Mouse (Mus musculus) thymus, adult 18-20 months (tissue): Measurements from ENCODE around the gene Doc2a.
"Not testable (repeated sequence)": the region's sequence is repeated elsewhere in the genome, so short reads cannot be mapped to it uniquely, and the experiment has no call there.

ENCODE experiments used
- DNase-seq, 2 experiments: peaks; one replicate each; pipeline ENCODE4 v3.0.0; 2022; ENCODE audit warnings: mixed read lengths in 2 of 2

Doc2a gene

DNA sequence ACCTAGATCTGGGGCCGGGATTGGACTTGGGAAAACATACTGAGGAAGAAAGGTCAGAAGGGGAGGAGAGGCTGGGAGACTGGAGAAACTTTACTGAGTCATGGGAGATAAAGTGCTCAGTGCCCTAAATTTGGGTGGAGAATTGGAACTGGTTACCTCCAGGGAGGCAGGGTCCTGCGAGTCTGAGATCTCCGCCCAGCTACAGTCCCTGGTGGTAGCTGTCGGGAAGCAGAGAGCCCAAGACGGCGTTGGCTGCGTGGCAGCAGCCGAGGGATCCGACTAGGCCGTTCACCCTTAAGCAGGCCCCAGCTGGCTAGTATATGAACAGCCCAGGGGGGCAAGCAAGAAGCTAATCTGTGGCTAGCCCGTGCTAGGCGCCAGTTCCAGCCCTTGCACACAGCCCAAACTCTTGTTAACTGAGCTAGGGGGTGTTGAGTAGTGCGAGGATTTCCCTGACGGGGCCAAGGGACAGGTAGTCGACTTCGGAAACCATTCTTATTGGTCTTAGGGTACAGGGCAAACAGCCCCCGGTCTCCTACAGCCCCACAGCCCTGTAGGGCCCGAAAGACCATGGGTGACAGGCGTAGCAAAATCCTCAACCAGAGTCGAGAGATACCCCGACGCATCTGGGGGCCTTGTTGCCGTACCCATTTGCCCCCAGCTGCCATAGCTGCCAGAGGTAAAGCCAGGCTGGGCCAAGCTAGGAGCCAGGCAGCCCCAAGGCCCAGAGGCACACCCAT is 22.7 kb downstream of the Doc2a start:
- no peak for DNase-seq

DNA sequence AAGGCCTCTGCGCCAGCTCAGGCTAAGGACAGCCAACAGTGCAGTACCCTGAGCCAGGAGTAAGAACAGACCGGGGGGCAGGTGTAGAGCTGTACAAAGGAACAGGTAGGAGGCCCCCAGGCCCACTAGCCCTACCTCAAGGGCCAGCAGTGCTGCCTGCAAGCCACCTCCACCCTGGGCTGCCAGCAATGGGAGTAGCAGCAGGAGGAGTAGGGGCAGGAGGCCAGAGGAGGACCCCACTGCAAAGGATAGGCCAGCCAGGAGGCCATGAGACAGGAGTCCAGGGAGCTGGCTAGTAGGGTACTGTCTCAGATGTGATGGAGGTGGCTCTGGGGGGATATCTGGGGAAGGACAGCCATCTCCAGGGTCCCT is 23.3 kb downstream of the Doc2a start:
- no peak for DNase-seq

DNA sequence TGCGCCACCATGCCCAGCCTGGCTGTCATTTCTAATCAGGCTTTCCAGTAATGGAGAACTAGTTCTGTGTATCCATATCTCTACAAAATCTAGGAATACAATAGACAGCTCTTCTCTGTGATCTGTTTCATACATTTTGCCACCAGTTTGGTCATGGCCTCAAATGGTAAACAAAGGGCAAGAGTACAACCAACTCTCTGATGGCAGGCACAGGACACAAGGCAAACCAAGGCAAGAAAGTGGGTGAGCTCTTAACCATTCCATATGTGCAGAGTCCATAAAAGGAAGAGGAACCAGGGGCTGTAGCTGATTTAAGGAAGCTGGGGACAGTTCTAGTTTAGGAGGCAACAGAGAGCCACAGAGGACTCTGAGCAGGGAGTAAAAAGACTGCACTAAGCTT is 30.0 kb downstream of the Doc2a start:
- DNase-seq, result no peak

DNA sequence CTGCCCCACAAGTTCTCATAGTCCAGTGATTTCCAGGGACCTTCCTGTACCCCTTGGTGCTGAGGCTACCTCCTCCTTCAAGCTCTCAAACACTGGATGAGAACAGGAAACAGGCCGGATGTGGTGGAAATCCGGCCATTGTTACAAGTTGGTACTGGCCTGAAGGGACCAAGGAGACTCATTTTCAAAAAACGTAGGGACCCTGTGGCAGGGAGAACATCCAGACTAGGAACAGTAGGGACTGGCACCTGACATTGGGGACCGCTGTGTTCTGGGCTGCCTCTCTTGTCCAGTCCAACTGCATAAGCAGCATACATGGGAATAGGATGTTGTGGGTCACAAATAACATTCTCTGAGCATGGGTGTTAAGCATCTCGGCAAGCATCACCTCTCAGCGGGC is 33.8 kb downstream of the Doc2a start:
- no peak for DNase-seq

DNA sequence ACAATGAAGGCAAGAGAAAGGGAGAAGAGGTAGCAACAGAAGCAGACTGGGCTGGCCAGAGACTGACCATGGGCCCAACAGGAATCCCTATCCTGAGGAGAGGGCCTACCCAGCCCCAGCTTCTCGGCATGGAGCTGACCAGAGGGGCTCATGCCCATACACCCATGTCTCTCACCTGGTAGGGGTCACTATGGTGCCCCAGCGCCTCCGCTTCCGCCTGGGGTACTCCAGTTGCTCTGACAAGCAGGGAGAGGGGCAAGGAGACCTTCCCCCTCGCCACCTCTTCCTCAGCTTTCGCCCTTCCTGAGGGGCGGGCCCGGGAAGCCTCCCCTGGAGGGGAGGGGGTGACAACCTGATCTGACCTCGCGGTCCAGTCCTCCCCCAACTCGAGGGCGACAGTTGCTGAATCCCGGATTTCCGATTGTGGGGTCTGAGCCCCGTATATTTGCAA is 36.5 kb downstream of the Doc2a start:
- DNase-seq, result peak; percentile 35 to 59

DNA sequence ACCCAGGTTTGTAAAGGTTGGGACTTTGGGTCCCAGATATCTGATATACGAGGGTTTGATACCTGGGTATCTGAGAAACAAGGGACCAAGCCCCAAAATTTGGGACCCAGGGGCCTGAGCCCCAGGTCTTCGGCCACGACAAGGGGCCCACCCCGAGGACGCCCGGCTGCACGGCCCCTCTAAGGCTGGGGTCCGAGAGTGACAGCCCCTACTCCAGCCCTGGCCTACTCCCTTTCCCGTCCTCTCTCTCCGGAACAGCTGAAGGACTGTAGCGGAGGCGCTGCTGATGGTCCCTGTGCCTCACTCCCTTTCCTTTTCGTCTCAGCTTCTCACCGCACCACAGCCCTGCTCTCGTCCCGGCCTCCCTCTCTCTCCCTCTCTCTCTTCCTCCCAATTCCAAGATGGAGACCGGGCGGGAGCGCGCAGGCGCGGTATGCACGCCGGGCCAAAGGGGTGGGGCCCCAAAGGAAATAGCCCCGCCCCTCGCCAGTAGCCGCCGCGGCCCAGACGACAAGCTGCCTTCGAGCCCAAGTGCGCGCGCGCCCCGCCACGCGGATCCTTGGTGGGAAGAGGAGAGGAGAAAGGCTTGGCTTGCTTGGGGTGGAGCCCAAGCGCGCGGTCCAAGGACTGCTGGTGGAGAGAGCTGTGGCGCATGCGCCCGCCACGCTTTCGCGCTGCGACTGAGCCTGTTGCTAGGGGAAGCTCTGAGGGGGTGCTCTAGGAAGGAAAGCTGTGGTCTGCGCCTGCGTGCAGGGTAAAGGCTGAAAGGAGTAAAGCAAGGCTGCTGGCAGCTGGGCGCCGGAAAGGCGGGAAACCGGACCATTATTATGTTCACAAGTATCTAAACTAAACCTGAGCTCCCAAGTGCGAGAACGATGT is 37.3 kb downstream of the Doc2a start, which contains the start of gene Taok2:
Gene Taok2 (minus strand): TSS at position 418 of the 879 bp plus-strand sequence.
- DNase-seq, result peak; percentile 94 to 95

DNA sequence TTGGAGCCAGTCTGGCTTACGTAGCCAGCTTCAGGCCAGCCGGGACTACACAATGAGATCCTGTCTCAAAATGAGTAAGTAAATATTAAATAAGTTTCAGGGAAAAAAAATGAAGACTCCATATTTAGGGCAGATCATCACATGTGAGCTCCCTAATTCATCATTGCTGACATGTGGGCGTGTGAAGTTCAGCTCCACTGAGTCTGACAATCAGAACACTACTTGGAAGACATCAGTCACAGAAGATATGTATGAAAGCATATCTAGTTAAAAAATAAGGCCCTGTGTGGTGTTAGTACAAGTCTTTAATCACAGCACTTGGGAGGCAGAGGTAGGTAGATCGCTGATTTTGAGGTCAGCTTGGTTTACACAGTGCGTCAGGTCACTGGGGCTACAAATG is 40.1 kb downstream of the Doc2a start:
- no peak for DNase-seq

DNA sequence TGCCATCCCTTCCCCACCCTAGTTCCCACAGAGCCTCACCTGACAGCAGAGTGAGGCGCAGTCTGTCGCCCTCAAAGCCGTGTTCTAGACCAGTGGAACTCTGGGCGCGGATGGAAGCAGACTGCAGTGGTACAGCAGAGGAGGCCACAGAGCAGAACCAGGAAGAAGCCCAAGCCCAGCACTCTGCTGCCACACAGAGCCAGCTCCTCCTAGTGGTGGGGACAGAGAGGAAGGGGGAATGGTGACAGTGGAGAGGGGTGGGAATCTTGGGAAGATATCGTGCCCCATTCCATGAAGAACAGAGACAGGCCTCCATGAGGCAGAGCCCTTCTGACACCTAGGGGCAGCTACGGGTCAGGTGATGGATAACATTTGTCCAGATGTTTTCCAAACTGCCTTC is 41.6 kb downstream of the Doc2a start:
- DNase-seq, result peak in 1 of 2 experiments; percentile 14

DNA sequence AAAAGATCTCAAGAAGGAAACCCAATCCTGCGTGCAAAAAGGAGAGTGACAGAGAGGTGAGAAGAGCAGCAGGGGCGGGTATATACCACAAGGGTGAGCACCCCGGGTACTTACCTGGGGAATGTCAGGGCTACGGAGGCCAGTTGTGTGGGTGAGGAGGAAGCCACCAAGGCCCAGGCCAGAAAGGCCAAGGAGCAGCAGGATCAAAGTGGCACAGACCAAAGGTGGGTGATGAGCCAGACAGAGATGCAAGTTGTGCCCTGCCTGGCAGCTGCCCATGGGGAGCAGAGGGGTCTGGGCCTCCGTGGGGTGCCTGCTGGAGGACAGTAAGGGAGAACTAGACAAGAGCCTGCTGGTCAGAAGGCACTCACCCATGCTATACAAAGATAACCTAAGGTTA is 49.7 kb downstream of the Doc2a start:
- DNase-seq, result no peak

DNA sequence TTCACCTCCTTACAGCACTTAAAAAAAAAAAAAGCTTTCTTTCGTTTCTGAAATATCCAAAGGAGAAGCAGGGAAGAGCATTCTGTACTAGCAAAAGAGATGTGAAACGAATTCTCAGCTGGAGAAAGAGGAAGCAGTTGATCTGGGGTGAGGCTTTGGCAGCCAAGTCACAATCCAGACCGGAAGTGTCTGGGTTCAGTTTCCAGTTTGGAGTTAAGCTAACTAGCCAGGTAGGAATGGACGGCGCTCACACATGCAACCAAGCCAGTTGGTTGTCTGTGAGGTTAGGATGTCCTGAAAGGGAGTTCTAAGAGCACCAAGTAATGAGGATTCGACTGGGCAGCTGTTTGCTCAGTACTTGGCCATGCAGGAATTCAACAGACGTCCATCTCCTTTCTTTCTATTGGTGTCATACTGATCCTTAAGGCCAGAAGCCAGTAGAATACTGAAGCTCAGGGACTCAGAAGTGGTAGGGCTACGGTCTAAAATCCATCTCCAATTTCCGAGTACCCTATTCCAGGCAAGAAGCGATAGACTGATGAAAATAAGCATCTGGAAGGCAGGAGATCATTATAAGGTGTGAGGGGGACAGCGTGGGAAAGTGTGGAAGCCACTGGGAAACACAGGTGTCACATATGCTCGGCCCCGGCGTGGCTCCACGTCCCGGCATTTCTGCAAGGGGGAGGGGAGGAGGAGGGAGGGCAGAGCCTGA is 50.3 kb downstream of the Doc2a start:
- no peak for DNase-seq

DNA sequence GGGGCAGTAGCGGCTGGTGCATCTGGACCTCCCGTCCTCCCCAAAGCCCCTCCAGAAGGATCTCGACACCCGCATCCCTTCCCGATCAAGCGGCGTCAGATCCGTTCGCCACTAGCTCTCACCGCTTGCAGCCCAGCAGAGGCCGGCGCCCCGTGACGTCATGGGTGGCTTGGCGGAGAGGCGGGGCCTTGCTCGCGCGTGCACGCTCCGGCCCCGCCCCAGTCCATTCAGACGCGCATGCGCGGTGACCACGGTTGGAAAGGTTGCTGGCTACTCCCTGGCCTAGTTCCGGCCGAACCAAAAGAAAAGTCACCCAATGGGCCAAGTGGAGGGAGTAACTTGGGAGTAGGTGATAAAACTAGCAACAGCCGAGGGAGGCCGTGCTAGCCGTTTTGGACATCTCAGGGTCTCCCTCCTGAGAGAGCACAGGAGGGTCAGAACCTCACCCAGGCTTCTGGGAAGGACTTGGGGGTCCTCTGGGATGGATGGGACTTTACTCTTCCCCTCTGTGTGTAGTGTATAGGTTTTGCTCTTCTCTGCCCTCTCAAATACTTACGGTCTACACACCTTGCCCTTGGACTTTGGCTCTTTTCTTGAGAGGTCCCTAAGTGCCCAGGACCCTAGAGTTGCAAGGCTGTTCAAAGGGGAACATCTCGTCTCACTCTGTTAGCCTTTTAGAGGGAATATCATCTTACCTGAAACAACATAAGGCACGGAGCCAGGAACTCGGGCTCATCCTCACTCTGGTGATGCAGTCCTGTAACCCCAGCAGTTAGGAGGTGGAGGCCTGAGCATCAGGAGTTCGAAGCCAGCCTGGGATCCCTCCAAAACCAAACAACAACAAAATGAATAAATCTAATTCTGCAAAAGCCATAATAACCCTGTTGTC is 51.1 kb downstream of the Doc2a start:
- peak; percentile 84 to 85 for DNase-seq

DNA sequence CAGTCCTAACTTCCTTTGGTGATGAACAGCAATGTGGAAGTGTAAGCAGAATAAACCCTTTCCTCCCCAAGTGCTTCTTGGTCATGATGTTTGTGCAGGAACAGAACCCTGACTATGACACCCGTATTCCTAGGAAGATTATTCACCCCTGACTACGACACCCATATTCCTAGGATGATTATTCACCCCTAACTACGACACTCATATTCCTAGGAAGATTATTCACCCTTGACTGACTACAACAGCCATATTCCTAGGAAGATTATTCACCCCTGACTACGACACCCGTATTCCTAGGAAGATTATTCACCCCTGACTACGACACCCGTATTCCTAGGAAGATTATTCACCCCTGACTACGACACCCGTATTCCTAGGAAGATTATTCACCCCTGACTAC is 52.6 kb downstream of the Doc2a start:
- not testable (repeated sequence) for DNase-seq
